Mouse (Mus musculus): ENCODE measurements around the gene 6430571L13Rik. TPM values are rescaled to one million over a fixed set of nuclear protein-coding genes. Genes with fewer than 3 reads are reported as not detected.

The 6430571L13Rik gene
- polyA plus RNA-seq, 1 experiment: not detected

GRCm38 (mm10) chr9:107309600-107309999, 30.8 kb upstream of the 6430571L13Rik start:
- no peak for TF ChIP-seq POLR2A (IDR thresholded peaks at IDR 0.05; ENCODE audit: insufficient read depth, low read depth, low read length)
- TF ChIP-seq CTCF (IDR thresholded peaks at IDR 0.05; ENCODE audit: insufficient read depth, low read depth, low read length): no peak
- Histone ChIP-seq H3K4me1 (ENCODE audit: control insufficient read depth, insufficient read depth, low read length) (peaks cover 43% of the 10 kb centered on the region), H3K27ac (ENCODE audit: insufficient read depth, low read depth, low read length) (no peak overlapping the region), H3K4me3 (ENCODE audit: insufficient read depth, low read depth, low read length) (no peak overlapping the region)
- 84% methylated on average over 5 of the region's 5 CpGs for WGBS

- Histone ChIP-seq H3K4me3 (ENCODE audit: insufficient read depth, low read depth, low read length) (no peak overlapping the region), H3K4me1 (ENCODE audit: control insufficient read depth, insufficient read depth, low read length) (peaks cover 28% of the 10 kb centered on the region), H3K27ac (ENCODE audit: insufficient read depth, low read depth, low read length) (peak overlapping the region; percentile 74)
- WGBS: 38% methylated on average over 10 of the region's 10 CpGs
- TF ChIP-seq POLR2A (IDR thresholded peaks at IDR 0.05; ENCODE audit: insufficient read depth, low read depth, low read length): no peak
- no peak for TF ChIP-seq CTCF (IDR thresholded peaks at IDR 0.05; ENCODE audit: insufficient read depth, low read depth, low read length)
Observed at GRCm38 (mm10) chr9:107312811-107313584, 27.4 kb upstream of the 6430571L13Rik start.

- TF ChIP-seq POLR2A (IDR thresholded peaks at IDR 0.05; ENCODE audit: insufficient read depth, low read depth, low read length) (no peak), CTCF (IDR thresholded peaks at IDR 0.05; ENCODE audit: insufficient read depth, low read depth, low read length) (no peak)
- 80% methylated on average over 3 of the region's 3 CpGs for WGBS
- H3K4me1 ChIP-seq (ENCODE audit: control insufficient read depth, insufficient read depth, low read length): peaks cover 19% of the 10 kb centered on the region
- H3K27ac ChIP-seq (ENCODE audit: insufficient read depth, low read depth, low read length): no peak overlapping the region
- no peak overlapping the region for H3K4me3 ChIP-seq (ENCODE audit: insufficient read depth, low read depth, low read length)
Observed at GRCm38 (mm10) chr9:107313926-107314325, 26.5 kb upstream of the 6430571L13Rik start.

DNA sequence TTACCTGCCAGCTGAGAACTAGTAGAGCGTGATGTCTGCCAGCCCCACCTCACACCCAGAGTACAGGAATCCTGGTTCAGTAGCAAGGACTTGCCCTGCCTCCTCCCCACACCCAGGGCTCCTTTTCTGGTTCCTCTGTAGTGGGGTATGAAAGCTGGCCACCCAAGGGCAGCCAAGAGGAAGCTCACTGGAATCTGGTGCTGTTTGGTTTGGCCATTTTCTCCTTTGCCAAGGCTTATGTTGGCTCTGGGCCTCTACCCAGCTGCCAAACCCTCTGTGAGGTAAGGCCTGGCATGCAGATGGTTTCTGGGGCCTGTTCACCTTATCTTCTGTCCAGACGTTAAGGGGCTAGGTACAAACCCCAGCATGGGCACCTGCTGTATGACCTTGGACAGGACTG, 24.6 kb upstream of the 6430571L13Rik start:
- H3K27ac ChIP-seq (ENCODE audit: insufficient read depth, low read depth, low read length): no peak overlapping the region
- H3K4me3 ChIP-seq (ENCODE audit: insufficient read depth, low read depth, low read length): no peak overlapping the region
- 84% methylated on average over 2 of the region's 2 CpGs for WGBS
- TF ChIP-seq CTCF (IDR thresholded peaks at IDR 0.05; ENCODE audit: insufficient read depth, low read depth, low read length): no peak
- TF ChIP-seq POLR2A (IDR thresholded peaks at IDR 0.05; ENCODE audit: insufficient read depth, low read depth, low read length): no peak
- peaks cover 8% of the 10 kb centered on the region for H3K4me1 ChIP-seq (ENCODE audit: control insufficient read depth, insufficient read depth, low read length)

- Histone ChIP-seq H3K4me1 (ENCODE audit: control insufficient read depth, insufficient read depth, low read length) (no peaks in the 10 kb centered on the region), H3K4me3 (ENCODE audit: insufficient read depth, low read depth, low read length) (no peak overlapping the region), H3K27ac (ENCODE audit: insufficient read depth, low read depth, low read length) (no peak overlapping the region)
- 85% methylated on average over 8 of the region's 8 CpGs for WGBS
- no peak for TF ChIP-seq POLR2A (IDR thresholded peaks at IDR 0.05; ENCODE audit: insufficient read depth, low read depth, low read length)
- TF ChIP-seq CTCF (IDR thresholded peaks at IDR 0.05; ENCODE audit: insufficient read depth, low read depth, low read length): no peak
Observed at GRCm38 (mm10) chr9:107322461-107323050, 17.8 kb upstream of the 6430571L13Rik start.

GRCm38 (mm10) chr9:107323558-107323957, 16.8 kb upstream of the 6430571L13Rik start:
- no peak for TF ChIP-seq CTCF (IDR thresholded peaks at IDR 0.05; ENCODE audit: insufficient read depth, low read depth, low read length)
- no peak for TF ChIP-seq POLR2A (IDR thresholded peaks at IDR 0.05; ENCODE audit: insufficient read depth, low read depth, low read length)
- Histone ChIP-seq H3K4me1 (ENCODE audit: control insufficient read depth, insufficient read depth, low read length) (no peaks in the 10 kb centered on the region), H3K4me3 (ENCODE audit: insufficient read depth, low read depth, low read length) (no peak overlapping the region), H3K27ac (ENCODE audit: insufficient read depth, low read depth, low read length) (no peak overlapping the region)
- 77% methylated on average over 6 of the region's 6 CpGs for WGBS

- WGBS: 80% methylated on average over 4 of the region's 4 CpGs
- no peak for TF ChIP-seq CTCF (IDR thresholded peaks at IDR 0.05; ENCODE audit: insufficient read depth, low read depth, low read length)
- TF ChIP-seq POLR2A (IDR thresholded peaks at IDR 0.05; ENCODE audit: insufficient read depth, low read depth, low read length): no peak
Observed at GRCm38 (mm10) chr9:107324799-107325561, 15.4 kb upstream of the 6430571L13Rik start.

DNA sequence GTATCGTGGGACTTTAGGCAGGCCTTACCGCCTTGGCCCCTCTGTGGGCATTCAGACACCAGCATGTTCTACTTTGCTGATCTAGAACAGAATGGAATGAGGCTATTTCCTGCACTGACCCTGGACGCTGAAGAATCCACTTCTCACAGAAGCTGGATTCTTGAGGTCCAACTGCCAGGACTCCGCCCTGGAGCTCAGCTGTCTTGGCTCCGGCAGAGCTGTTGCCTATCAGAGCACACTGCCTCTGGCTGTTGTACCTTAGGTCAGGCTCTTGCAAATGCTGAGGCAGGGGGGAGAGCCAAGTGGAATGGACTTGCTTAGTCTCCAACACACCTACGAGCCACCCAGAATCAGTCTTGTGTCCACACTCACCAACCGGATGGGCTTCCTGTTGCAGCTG, 14.5 kb upstream of the 6430571L13Rik start:
- 90% methylated on average over 7 of the region's 7 CpGs for WGBS
- Histone ChIP-seq H3K4me3 (ENCODE audit: insufficient read depth, low read depth, low read length) (no peak overlapping the region), H3K4me1 (ENCODE audit: control insufficient read depth, insufficient read depth, low read length) (no peaks in the 10 kb centered on the region), H3K27ac (ENCODE audit: insufficient read depth, low read depth, low read length) (no peak overlapping the region)
- TF ChIP-seq CTCF (IDR thresholded peaks at IDR 0.05; ENCODE audit: insufficient read depth, low read depth, low read length): no peak
- TF ChIP-seq POLR2A (IDR thresholded peaks at IDR 0.05; ENCODE audit: insufficient read depth, low read depth, low read length): no peak

More at GRCm38 (mm10) chr9:107324799-107325561, 15.4 kb upstream of the 6430571L13Rik start:
- Histone ChIP-seq H3K27ac (ENCODE audit: insufficient read depth, low read depth, low read length) (no peak overlapping the region), H3K4me1 (ENCODE audit: control insufficient read depth, insufficient read depth, low read length) (no peaks in the 10 kb centered on the region), H3K4me3 (ENCODE audit: insufficient read depth, low read depth, low read length) (no peak overlapping the region)
